Mouse (Mus musculus) hematopoietic stem cell, adult 5-6 weeks (primary cell): Measurements from ENCODE around the gene Eme2. TPM values are rescaled to one million over a fixed set of nuclear protein-coding genes. Genes with fewer than 3 reads are reported as not detected.
A peak's percentile ranks its signal among the peaks of the same experiment; 100 is the strongest.

Experiments
- ATAC-seq, 2 experiments: fragments of 125-278 bp in 1 of 2; replicated peaks in 1 of 2; 2 replicates each; pipeline ENCODE4 v1.8.0; 2016 to 2017; ENCODE audit warnings: inconsistent platforms in 2 of 2, mild to moderate bottlenecking in 2 of 2, moderate number of reproducible peaks in 2 of 2, low read depth in 1 of 2, moderate TSS enrichment in 1 of 2; ENCODE audit not compliant: low FRiP score in 2 of 2, poor library complexity in 2 of 2, severe bottlenecking in 2 of 2, insufficient read depth in 1 of 2, low TSS enrichment in 1 of 2
- total RNA-seq: library from RNA; stranded (forward); fragments of 172-1452, 232-1000 nt; gene quantifications from 2 replicates; pipeline ENCODE4 v1.2.3, GENCODE M21; 2017

Gene Eme2
- total RNA-seq, 1 experiment from 2014 or later = 13.7 TPM

DNA sequence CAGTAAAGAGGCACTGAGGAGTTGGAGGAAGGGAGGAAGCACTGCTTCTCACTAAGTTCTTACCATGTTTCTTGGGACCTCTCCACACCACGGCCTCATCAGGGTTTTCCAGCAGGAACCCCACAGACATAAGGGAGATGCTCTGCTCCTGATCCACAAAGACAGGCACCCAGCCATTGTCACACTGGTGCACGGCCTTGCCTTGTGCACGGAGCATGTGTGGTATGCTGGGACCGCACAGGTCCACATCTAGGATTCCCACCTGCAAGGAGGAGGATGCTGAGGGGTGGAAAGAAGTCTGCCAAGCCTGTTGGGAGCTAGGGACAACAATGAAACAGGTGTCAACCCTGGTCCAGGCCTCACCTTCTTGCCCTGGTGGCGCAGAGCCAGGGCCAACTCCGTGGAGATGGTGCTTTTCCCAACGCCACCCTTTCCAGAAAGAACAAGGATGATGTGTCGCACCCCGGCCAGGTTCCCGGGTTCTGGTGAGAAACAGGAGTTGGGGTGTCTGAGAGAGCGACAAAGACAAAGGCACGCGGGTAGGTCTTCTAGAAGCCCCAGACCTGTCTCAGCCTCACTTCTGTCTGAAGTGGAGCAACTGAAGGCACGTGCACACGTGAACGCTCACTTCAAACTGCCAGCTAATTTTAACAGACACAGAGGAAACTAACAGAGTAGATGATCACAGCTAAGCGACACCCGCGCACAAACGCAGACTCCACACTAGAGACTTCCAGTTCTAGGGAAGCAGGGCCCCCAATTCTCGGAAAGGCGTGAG lies 9.3 kb downstream of the Eme2 start:
- ATAC-seq = no peak

DNA sequence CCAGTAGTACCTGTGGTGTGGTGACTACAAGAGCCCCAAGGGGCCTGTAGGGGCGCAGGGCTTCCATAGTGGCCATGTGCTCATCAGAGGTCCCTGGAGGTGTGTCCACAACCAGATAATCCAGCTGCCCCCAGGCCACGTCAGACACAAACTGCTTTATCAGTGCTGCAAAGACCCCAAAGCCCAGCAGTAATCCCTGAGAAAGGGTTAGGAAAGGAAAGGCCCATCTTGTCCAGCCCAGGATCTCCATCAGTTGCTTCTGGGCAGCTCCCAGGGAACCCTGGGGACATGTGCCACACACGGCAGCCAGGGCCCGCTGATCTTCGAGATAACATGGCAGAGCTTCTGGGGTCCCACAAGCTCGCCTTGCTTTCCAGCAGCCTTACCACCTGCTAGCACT lies 10.5 kb downstream of the Eme2 start:
- no peak for ATAC-seq

DNA sequence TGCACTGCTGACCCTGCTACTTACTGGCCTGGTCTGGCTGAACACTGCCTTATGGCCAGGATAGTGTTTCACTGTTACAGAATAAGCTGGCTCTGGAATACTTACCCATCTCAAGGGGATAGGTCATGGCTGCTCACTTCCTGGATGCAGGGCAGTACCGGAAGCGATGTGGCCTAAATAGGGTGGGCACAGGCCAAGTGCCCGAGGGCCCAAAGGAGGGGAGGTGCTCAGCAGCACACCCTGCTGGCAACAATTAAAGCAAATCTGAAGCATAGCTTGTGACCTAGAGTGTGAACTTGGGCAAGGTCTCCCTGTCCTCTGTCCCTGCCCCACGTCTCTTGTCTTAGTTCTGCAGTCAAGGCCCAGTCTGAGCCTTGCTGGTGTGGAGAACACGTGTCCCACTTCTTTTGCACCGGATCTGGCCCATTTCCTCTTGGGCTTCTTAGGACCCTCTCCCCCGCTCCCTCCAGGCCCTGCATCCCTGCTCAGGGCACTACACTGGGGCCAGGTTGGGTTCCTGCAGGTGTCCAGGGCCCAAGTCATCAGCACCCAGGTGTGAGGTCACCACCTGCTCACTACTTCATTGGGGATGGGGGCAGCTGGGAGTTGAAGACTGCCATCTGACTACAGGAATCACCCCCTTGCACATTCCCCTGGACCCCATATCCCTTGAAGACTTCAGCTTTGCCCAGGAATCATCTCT lies 13.0 kb downstream of the Eme2 start:
- peak in 1 of 2 experiments; percentile 8; a peak in 1 of 4 replicates for ATAC-seq

DNA sequence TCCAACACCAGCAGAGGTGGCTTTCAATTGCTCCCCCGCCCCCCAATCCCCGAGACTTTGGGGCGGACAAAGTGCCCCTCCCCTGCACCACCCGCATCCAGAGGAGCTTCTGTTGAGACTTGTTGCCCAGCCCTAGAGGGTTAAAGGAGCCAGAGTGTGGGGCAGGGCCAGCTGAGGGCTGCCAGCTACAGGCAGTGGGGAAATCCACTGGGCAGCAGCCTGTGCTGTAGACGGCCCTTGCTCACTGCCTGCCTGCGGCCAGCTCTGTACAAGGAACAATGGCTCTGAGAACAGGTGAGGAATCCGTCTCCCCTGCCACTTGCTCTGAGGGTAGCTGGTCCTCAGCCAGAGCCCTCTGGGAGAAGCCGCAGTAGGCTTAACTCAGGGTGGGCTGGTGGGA lies 16.4 kb downstream of the Eme2 start:
- no peak for ATAC-seq

DNA sequence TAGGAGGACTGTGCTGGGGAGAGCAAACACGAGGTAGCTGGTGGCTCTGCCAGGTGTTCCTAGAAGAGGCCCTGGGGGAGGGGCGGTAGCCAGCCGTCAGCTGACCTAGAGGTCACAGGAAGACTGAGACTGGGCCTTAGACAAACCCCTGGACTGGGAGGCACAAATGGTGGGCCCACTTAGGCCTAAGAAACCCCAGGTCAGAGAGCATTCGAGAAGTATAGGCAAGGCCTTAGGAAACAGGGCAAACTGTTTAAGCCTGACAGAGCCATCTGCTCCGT lies 16.8 kb downstream of the Eme2 start:
- ATAC-seq = no peak

DNA sequence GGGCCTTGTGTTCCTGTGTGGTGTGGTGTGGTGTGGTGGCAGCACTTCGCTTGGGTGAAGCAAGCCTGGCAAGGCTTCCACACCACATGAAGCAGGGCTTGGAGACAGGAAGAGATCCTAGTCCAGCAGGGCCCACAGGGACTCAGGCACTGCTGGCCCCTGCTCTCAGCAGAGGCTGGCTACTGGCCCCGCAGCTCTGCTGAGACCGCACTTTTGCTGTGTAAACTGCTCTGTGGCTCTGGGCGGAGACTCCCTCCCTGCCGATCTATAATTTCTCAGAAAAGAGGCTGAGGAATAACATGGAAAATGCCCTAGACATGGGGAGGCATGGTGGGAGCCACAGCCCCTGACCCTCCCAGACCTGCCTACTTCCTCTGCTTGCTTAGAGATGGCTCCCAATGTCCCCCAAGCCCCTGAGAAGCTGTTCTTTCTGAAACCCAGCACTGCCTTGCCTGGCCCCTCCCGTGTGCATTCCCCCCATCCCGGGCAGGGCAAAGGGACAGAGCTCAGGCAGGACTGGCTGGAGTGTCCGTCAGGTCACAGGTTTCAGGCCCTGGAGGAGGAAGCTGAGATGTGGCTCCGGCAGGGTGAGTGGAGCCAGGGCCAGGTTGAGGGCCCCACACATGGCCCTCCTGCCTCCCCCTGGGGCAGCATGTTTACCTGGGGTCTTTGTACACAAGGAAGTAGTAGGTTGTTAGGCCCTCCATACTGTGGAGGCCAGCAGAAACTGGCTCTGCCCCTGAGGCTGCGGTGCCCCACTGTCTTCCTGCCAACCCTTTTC lies 17.4 kb downstream of the Eme2 start:
- no peak for ATAC-seq

DNA sequence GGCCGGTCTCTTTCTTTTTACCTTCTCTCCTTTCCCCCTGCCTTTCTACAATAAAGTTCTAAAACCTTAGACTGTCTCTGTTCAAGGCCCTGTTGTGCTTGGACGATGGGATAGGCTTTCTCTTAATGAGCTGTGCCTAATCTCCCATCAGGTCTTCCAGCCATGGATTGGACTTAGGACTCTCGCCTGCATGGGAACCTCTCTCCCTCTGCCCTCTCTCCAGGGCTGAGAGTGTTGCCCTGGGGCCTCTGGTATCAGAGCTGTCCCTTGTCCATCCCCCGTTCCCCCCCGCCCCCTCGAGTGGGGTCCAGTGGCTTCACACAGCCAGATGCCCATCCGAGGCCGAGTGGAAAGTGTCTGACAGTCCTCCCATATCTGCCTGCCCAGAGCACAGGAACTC lies 19.9 kb downstream of the Eme2 start:
- no peak for ATAC-seq

DNA sequence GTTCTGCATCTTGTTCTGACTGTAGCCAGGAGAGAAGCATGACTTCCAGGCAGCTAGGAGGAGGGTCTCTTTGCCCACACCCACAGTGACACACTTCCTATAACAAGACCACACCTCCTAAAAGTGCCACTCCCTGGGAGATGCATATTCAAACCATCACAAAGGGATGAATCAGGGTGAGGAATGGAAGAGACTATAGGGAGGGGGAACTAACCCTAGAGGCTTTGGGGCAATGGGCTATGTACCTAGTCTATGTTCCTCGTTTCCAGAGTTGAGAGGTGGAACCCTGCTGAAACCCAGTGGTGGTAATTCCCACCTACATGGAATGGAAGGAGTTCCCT lies 20.5 kb downstream of the Eme2 start:
- no peak for ATAC-seq

DNA sequence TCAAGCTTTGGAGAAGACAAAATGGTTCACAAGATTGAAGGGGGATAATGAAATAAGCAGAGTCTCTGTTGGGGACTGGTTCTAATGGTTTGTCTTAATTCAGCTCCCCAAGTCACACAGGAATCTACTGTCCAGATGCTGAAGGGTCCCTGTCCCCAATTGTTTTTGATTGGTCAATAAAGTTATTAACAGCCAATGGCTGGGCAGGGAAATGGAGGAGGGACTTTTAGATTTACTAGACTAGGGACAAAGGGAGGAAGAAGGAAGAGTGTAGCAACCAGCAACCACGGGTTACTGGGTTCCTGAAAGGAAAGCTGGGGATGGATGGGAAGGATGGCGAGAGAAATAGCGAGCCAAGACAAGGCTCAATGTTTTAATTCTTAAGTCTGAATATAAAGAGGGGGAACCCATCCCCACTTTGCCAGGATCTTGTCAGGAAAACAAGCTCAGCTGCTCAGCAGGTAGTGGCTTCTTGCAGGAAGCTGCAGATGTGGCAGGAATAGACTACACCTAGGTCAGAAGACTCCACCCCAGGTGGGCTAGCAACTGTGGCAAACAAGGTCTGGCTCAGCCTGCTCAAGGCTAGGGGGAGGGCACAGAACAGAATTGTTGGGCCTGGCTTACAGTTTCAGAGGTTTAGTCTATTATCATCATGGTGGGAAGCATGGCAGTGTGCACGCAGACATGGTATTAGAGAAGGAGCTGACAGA lies 21.0 kb downstream of the Eme2 start:
- no peak for ATAC-seq

DNA sequence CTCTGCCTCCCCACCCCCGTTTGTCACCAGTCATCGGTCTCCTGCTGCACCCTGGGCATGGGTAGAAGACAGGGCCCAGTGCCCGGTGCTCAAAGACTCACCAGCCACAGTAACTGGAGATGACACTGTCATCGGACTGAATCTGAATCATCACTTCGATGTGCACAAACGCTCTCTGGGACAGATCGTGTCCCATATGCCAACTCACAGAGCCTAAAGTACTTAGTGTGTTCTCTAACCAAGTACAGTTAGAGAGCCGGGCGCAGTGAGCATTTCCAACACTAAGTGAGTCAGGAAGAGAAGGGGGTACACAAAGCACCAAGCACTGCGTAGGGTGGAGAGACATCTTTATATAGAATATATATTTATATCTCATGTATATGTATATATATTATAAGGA lies 27.0 kb downstream of the Eme2 start:
- ATAC-seq = no peak

DNA sequence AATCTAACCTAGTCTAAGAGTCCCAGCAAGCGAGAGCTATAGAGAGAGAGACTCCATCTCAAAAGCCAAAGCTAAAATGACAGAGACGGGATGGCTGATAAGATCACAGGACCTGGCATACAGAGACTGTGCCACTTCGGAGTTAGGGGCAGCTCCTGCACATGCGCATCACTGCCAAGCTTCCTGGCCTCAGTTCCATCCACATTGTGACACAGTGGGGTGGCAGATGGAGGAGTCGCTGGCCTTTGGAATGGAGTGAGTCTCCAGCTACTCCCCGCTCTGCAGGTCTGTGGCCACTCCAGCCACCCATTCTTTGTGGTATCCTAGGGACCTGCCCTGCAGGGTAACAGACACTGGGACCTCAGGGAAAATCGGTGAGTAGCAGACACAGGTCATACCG lies 29.1 kb downstream of the Eme2 start, which contains the start of gene Igfals:
Igfals (plus strand) TSS at position 222 of the 400 bp plus-strand sequence.
- ATAC-seq = no peak

DNA sequence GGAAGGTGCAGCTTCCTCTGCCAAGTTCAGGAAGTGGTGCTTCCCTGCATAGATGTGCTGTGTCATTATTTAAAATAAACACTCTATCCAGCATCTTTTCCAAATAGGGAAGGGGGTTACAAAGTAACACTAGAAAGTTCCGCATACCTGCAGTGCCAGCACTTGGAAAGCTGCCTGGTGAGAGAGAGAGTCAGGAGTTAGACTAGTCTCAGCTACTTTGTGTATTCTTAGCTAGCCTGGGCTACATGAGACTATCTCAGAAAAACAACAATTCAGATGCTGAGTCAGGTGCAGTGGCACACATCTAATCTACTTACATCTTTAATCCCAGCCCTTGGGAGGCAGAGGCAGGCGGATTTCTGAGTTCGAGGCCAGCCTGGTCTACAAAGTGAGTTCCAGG lies 33.1 kb downstream of the Eme2 start:
- ATAC-seq = no peak

DNA sequence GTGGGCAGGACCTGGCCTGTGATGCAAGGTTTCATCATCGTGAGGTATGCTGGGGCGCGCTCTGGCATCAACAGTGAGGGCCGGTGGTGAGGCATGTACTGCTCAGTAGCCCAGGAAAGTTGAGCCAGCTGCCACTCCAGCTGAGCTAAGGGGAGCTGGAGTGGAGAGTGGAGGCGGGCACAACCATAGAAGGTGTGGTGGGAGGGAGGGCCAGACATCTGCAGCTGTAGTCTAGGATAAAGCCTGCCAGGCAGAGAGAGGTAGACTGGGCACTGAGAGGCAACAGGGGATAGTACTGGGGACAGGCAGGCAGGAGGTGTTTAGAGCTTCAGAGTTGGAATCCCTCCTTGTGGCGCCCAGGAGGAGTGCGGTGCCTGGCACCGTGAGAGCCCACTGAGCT lies 34.8 kb downstream of the Eme2 start:
- no peak for ATAC-seq

DNA sequence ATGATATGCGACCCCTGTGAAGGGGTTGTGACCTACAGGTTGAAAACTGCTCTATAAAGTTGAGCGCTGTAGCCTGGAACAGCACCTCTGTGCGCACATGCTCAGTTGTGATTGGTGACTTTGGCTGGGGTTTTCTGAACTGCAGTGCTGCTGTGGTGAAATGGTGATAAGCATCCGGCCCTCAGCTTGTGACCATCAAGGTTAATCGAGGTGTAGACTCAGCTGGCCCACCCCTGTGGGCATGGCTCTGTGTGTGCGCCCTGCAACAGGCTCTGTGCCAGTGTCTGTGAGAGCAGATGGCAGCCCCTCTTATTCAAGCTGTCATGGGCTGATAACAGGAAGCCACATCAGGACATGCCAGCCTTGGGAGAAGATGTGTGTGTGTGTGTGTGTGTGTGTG lies 35.9 kb downstream of the Eme2 start:
- peak in 1 of 2 experiments; percentile 40; a peak in 2 of 4 replicates for ATAC-seq

DNA sequence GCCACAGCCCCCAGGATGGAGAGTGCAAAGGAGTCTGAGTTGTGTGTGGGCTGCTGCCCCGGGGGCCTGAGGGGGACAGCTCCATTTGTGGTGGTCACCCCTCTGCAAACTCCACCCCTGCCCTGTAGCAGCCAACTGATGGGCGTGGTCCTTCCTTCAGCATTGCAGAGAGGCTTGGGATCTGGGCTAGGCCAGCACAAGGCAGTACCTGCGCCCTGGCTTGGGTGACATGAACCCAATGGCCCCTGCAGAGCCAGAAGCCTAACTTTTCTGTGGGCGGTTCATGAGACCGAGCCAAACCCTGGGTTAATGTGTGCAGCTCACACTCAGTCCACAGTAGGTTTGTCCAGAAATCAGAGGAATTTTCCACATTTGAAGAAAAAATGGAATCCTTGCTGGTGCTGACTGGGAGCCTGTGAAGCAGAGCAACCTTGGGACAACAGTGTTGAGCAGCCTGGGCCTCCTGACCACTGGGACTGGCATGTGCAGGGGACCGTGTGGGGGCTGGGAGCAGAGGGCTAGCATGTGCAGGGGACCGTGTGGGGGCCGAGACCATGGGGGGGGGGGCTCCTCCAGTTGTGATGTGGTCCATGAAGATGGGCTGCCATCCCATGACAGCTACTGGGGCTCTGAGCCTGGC lies 36.9 kb downstream of the Eme2 start:
- ATAC-seq = no peak

DNA sequence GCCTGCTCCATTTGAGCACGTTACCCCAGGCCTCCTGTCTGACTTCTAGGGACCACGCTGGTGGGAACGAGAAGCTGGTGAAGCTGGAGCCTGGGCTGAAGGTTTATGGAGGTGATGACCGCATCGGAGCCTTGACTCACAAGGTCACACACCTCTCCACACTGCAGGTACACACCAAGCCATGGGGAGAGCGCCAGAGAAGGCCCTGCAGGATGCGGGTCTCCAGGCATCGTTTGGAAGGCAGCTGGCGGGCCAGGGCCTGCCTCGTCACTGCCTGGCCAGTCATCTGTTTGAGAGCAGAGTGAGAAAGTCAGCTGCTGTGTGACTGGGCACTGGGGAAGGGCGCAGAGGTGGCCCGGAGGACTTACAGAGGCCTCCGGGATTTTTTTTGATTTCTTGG lies 38.3 kb downstream of the Eme2 start:
- no peak for ATAC-seq

DNA sequence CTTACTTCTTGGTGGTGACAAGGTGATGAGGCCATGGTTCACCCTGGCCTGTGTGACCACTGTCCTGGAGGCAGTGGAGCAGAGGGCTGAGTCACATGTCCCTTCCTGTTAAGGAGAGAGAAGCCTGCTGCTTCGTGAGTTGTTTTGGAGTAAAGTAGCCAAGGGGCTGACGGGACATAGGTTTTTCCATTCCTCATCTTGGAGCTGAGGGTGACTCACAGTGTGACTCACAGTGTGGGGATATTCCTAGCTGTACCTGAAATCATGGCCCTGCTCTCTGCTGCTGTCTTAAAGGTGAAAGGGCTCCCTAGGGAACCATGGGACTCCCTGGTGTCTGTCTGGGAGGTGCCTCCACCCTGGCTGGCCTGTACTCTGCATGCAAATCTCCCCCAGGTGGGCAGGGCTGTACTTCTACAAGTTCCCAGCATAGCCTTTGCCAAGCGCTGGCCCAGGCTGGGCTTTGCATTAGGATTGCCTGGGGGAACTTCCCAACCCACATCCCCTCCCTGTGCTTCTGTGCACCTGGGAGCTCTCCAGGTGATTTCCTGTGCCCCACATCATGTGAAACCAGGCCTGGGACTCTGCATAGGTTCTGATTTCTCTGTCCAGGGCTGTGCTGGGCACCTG lies 38.9 kb downstream of the Eme2 start:
- no peak for ATAC-seq
